Mouse (Mus musculus) stomach, postnatal 0 days (tissue): ENCODE data around the gene Jsrp1. TPM values are rescaled to one million over a fixed set of nuclear protein-coding genes. Genes with fewer than 3 reads are reported as not detected.
A peak's percentile ranks its signal among the peaks of the same experiment; 100 is the strongest.

Source experiments
- ATAC-seq: fragments of 200-750 bp; cut with Nextera tagmentation; 2 replicates; pipeline ENCODE4 v1.8.0; 2017; ENCODE audit not compliant: low FRiP score, low TSS enrichment
- DNase-seq: peaks from one replicate; pipeline ENCODE4 v3.0.0-alpha.2; 2016; ENCODE audit warnings: low spot score
- H3K27ac ChIP-seq: fragments of 300-500 bp; sonication (generic); replicated peaks from 2 replicates; pipeline ENCODE4 v1.5.1; 2014; ENCODE audit warnings: mild to moderate bottlenecking, control low read depth
- H3K27me3 ChIP-seq: fragments of 300-500 bp; sonication (generic); 2 replicates; pipeline ENCODE4 v1.6.1; 2014; ENCODE audit warnings: low read length; ENCODE audit not compliant: control insufficient read depth, insufficient read depth
- H3K36me3 ChIP-seq: fragments of 300-500 bp; sonication (generic); 2 replicates; pipeline ENCODE4 v1.6.1; 2014; ENCODE audit warnings: low read length, mixed read lengths; ENCODE audit not compliant: control insufficient read depth, insufficient read depth
- H3K4me1 ChIP-seq: fragments of 300-500 bp; sonication (generic); replicated peaks from 2 replicates; pipeline ENCODE4 v1.6.1; 2014; ENCODE audit warnings: antibody characterized with exemption; ENCODE audit not compliant: control insufficient read depth, insufficient read depth
- H3K4me2 ChIP-seq: fragments of 300-500 bp; sonication (generic); replicated peaks from 2 replicates; pipeline ENCODE4 v1.6.1; 2014; ENCODE audit warnings: low read depth, mild to moderate bottlenecking, control low read depth, moderate library complexity
- H3K4me3 ChIP-seq: fragments of 300-500 bp; sonication (generic); 2 replicates; pipeline ENCODE4 v1.5.1; 2014; ENCODE audit warnings: low read depth, low read length, control low read depth
- H3K9ac ChIP-seq: fragments of 300-500 bp; sonication (generic); 2 replicates; pipeline ENCODE4 v1.6.1; 2014; ENCODE audit warnings: mild to moderate bottlenecking, low read length, control low read depth, mixed read lengths
- H3K9me3 ChIP-seq: fragments of 300-500 bp; sonication (generic); 2 replicates; pipeline ENCODE4 v1.6.1; 2016; ENCODE audit warnings: low read length; ENCODE audit not compliant: control insufficient read depth
- CTCF ChIP-seq: IDR thresholded peaks from 2 replicates; pipeline ENCODE4 v1.5.1; 2016; ENCODE audit warnings: antibody characterized with exemption, low read depth, mild to moderate bottlenecking, moderate library complexity
- EP300 ChIP-seq: optimal IDR thresholded peaks from 2 replicates; pipeline ENCODE3; 2016; ENCODE audit warnings: antibody characterized with exemption
- WGBS: fragments of 180-500 bp; shearing (Covaris S2); extraction: QIAGEN DNeasy Blood & Tissue Kit; methylation state at CpG from one replicate; pipeline ENCODE4 v1.1.7; 2014; 5-methylcytosine and 5-hydroxymethylcytosine counted together
- polyA plus RNA-seq: library from polyadenylated mRNA; unstranded; fragments of >200 nt; fragmentation: Nextera tagmentation; extraction: Ambion mirVana; gene quantifications from 2 replicates; pipeline ENCODE4 v1.2.1, GENCODE M21; 2015

Gene Jsrp1
- polyA plus RNA-seq, 1 experiment from 2014 or later: 0.96 TPM

- Histone ChIP-seq H3K4me3 (no peak overlapping the region), H3K4me2 (no peak overlapping the region), H3K4me1 (0 out of 2 replicates have a peak, but pooled peaks cover 2% of the 10 kb centered on the region), H3K9ac (no peak overlapping the region), H3K27ac (no peak overlapping the region), H3K9me3 (no peaks in the 10 kb centered on the region), H3K36me3 (peaks cover 30% of the 10 kb centered on the region), H3K27me3 (no peaks in the 10 kb centered on the region)
- WGBS: 79% methylated on average over 3 of the region's 3 CpGs
- ATAC-seq (no peak), DNase-seq (peak; percentile 14)
- TF ChIP-seq EP300 (no peak), CTCF (no peak)
Measured at GRCm38 (mm10) chr10:80802996-80803395, 10.3 kb downstream of the Jsrp1 start.

GRCm38 (mm10) chr10:80802204-80802912 lies 10.9 kb downstream of the Jsrp1 start:
- TF ChIP-seq CTCF (no peak), EP300 (no peak)
- Histone ChIP-seq H3K27me3 (no peaks in the 10 kb centered on the region), H3K4me1 (0 out of 2 replicates have a peak, but pooled peaks cover 2% of the 10 kb centered on the region), H3K36me3 (peaks cover 30% of the 10 kb centered on the region), H3K9me3 (no peaks in the 10 kb centered on the region), H3K4me2 (no peak overlapping the region), H3K27ac (no peak overlapping the region), H3K4me3 (no peak overlapping the region), H3K9ac (no peak overlapping the region)
- WGBS: 82% methylated on average over 10 of the region's 10 CpGs
- no peak for ATAC-seq
- DNase-seq: no peak

GRCm38 (mm10) chr10:80799070-80799566 lies 14.2 kb downstream of the Jsrp1 start:
- H3K4me1 ChIP-seq: peaks cover 6% of the 10 kb centered on the region
- DNase-seq: no peak
- peak overlapping the region; percentile 97 for H3K9ac ChIP-seq
- peak overlapping the region; percentile 98 for H3K27ac ChIP-seq
- no peak for ATAC-seq
- peak overlapping the region; percentile 74 for H3K4me2 ChIP-seq
- peaks cover 36% of the 10 kb centered on the region for H3K36me3 ChIP-seq
- H3K4me3 ChIP-seq: peak overlapping the region; percentile 84
- H3K27me3 ChIP-seq: no peaks in the 10 kb centered on the region
- no peak for TF ChIP-seq CTCF
- H3K9me3 ChIP-seq: no peaks in the 10 kb centered on the region
- 0% methylated on average over 18 of the region's 18 CpGs for WGBS

- Histone ChIP-seq H3K4me1 (peaks cover 6% of the 10 kb centered on the region), H3K9ac (peak within 1 kb of the TSS; percentile 97), H3K27me3 (no peaks in the 10 kb centered on the region), H3K36me3 (peaks cover 35% of the 10 kb centered on the region), H3K27ac (peak within 1 kb of the TSS; percentile 98), H3K9me3 (no peaks in the 10 kb centered on the region), H3K4me3 (peak within 1 kb of the TSS; percentile 84), H3K4me2 (peak within 1 kb of the TSS; percentile 74)
- peak; percentile 92 for ATAC-seq
- under 1% methylated on average over 103 of the region's 104 CpGs for WGBS
- DNase-seq: peak; percentile 94
- no peak for TF ChIP-seq EP300
Measured at GRCm38 (mm10) chr10:80798150-80799006, 14.9 kb downstream of the Jsrp1 start, which contains the start of the genes Sf3a2 and Plekhj1. Sf3a2 (plus strand) TSS chr10:80798198. Plekhj1 (minus strand) TSS chr10:80798626.

GRCm38 (mm10) chr10:80797186-80798149 lies 15.8 kb downstream of the Jsrp1 start:
- 2% methylated on average over 58 of the region's 59 CpGs for WGBS
- ATAC-seq (peak; percentile 63), DNase-seq (no peak)
- no peaks in the 10 kb centered on the region for H3K27me3 ChIP-seq
- H3K4me3 ChIP-seq: peak overlapping the region; percentile 84
- peak overlapping the region; percentile 97 for H3K9ac ChIP-seq
- peaks cover 26% of the 10 kb centered on the region for H3K36me3 ChIP-seq
- no peaks in the 10 kb centered on the region for H3K9me3 ChIP-seq
- peaks cover 6% of the 10 kb centered on the region for H3K4me1 ChIP-seq
- H3K27ac ChIP-seq: peak overlapping the region; percentile 98
- no peak; the same call in 1 of the 2 replicates for TF ChIP-seq CTCF
- TF ChIP-seq EP300: no peak
- H3K4me2 ChIP-seq: peak overlapping the region; percentile 74
